Mouse (Mus musculus) olfactory bulb, adult 2 months (tissue): ENCODE measurements around the gene Bpnt1.

Experiments
- CTCF ChIP-seq: fragments of 200-500 bp; IDR thresholded peaks from 2 replicates; pipeline ENCODE4 v1.5.1; 2012; ENCODE audit warnings: low read depth, mild to moderate bottlenecking, low read length, moderate library complexity; ENCODE audit not compliant: insufficient read depth
- POLR2A ChIP-seq: fragments of 200-500 bp; IDR thresholded peaks from 2 replicates; pipeline ENCODE4 v1.6.1; 2012; ENCODE audit warnings: mild to moderate bottlenecking, low read depth, low read length, moderate library complexity; ENCODE audit not compliant: insufficient read depth

DNA sequence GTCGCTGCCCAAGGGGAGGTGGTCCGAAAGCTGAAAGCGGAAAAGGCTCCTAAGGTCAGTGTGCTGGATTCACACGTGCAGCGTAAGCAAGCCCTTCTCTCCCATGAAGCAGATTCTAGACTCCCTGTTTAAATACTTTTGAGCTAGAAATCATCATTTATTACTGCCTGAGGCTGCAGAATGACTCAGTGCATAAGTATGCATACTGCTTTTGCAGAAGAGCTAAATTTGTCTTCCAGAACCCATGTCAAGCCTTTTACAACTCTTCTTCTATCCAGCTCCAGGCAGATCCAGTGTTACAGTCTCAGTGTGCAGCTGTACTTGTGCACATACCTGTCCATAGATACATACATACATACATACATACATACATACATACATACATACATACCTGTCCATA, 69.7 kb downstream of the Bpnt1 start:
- TF ChIP-seq POLR2A (no peak), CTCF (no peak)
